Mouse (Mus musculus): ENCODE results near the gene Mast4.

The Mast4 gene

DNA sequence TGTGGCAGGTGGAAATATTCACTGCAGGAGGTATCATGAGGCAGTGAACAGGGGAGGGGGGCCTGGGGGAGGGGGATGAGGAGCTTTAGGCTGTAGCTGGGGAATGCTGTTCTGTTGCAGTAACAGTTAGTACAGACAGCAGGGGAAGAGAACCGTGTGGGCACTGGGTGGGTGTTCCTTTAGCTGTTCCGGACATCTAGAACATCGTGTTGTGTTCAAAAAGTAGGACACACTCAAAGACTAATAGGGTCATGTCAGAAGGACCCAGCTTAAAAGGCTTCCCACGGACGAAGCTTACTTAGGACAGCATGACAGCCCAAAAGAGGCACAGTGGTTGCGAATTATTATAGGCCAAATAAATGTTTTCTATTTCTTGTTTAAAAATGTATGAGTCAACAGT, 393.8 kb downstream of the Mast4 start:
- DNase-seq (ENCODE audit: extremely low spot score, low read depth, low spot score) = no peak

DNA sequence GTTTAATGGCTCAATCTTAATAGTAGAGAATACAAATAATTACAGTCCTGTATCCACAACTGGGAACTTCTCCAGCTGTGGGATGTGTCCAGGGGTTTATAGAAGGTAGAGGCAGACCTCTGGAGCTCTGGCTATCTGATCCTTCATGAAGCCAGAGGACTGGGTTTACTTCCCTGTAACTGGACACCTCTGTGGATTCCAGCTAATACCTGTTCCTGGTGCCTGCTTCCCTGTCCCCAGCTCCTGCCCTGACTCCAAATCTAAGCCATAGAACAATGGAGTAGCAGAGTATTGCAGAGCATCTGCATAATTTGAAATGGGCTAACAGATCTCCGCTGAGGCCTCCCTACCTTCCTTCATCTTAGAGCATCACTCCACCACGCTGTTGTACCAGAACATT, 398.1 kb downstream of the Mast4 start:
- DNase-seq (ENCODE audit: extremely low spot score, low read depth, low spot score) = no peak

DNA sequence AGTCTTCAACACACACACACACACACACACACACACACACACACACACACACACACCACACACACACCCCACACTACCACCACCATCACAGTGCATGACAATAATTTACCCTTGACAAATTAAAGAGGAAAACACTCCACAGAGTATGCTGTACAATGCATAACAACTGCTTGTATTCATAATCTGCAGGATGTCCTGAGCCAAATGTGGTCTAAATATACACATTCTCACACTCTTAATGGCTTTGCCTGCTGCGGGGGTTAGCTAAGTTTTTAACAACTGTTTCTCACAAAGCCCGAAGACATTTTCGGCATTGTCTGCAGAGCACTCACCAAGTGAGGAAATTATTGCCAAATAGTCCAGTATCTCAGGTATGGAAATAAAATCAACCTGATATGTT, 398.5 kb downstream of the Mast4 start:
- no peak for DNase-seq (ENCODE audit: extremely low spot score, low read depth, low spot score)

DNA sequence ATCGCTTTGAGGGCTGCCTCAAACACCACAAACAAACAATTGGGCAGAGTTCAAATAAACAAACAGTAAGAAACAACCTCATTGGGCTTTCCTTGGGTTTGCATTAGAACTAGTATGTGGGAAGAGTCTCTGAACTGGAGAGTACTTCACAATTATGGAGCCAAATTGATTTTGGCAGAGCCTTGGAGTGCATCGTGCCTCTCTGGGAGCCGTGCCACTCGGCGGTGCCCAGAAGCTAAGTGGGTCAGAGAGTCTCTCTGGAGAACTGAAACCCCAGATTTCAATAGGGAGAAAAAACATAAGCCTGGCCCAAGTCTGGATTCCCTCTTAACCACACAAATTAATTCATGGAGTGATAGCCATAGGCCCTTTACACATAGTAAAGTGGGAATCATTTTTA, 400.6 kb downstream of the Mast4 start:
- no peak for DNase-seq (ENCODE audit: extremely low spot score, low read depth, low spot score)

DNA sequence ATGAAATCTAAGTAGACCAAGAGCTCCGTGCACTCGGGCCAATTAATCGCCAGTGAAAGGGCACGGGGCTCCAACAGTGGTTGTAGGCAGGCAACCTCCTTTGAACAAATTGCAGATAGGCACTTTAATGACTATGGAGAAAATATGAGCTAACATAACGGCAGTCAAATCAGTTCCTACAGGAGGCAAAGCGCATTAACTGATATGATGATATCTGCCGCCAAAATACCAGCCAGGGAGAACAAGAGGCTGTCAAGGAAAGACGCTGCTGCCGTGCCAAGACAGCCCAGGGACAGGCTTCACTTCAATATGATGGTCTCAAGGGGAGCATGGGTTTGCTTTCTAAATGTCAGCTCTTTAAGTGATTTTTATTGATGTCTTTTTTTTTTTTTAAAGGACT, 401.9 kb downstream of the Mast4 start:
- DNase-seq (ENCODE audit: extremely low spot score, low read depth, low spot score) = no peak

DNA sequence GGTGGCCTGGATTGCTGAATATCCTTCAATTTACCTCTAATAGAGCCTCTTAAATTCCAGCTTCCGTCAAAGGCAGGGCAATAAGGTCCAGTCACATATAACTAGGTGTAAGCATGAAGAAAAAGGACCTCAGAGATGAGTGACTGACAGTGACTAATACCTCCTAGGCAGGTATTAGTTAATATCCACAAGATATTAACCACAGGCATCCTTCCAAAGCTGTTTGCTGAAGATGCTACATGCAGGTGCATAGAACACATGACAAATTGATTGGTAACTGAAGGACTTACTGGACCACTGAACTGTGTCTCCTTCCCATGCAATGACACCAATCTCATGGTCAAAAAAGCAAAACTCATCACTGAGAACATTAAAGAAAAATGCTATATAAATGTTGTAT, 402.3 kb downstream of the Mast4 start:
- no peak for DNase-seq (ENCODE audit: extremely low spot score, low read depth, low spot score)

DNA sequence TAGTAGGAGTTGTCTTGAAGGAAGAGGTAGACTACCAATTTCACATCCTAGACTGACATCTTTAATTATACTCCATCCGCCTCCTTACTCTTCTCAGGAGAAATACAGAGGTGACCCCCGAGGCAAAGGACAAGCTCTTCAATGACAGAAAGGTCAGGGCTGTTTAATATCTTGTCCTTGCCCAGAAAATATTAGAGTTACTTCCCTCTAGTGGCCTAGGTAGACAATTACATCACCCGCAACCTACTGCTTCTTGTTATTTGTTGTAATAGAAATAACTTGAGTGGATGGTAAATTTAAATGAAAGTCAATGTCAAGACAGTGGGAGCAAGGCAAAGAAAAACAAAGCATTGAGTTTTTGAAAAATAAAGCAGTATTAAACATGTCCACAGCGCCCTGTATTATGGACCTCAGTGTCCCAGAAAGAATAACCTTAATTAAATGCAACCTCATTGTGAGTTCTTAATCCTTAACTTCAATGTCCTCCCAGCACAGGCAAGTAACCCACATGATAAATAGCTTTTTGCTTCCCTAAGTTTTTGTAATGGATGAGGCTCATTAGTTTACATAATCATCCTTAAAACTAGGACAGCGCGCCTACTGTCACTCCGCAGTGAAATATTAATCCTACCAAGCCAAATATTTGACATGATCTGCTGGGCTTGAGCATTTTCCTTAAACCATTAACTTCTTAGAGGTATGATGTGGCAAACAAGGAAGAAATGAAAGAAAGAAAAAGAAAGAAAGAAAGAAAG, 408.3 kb downstream of the Mast4 start:
- no peak for DNase-seq (ENCODE audit: extremely low spot score, low read depth, low spot score)

DNA sequence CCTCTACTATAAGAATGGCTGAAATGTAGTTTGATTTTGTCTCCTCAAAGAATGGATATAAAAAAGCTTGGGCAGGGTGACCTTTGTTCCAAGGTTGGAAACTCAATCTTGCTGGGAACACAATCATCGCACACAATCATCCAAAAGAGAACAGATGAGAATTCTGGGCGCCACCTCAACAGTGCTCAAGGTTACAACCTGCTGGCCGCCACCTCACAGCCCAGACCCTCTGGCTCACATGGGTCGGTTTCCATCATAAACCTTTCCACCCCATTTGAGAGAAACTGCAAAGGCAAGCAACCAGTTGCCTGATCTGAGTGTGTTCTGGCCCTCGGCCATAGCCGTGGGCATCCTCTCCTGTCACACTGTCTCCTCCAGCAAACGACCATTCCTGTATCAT, 414.6 kb downstream of the Mast4 start:
- DNase-seq (ENCODE audit: extremely low spot score, low read depth, low spot score) = no peak

DNA sequence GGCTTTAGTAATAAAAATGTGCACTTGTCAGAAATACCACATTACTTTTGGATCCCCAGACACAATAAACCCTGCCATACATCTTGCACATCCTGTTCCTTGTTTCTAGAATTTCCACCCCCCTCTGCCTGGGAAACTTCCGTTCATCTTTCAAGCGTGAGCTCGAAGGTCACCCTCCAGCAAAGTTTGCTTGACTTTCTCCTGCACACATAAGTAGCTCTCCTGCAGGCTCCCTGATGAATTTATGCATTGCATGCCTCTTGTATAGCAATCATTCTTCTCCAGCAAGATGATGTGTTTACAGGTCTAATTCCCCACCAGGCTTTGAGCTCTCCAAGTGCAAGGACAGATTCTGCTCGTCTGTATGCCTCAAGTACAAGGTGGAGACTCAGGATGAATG, 415.7 kb downstream of the Mast4 start:
- DNase-seq (ENCODE audit: extremely low spot score, low read depth, low spot score) = no peak

DNA sequence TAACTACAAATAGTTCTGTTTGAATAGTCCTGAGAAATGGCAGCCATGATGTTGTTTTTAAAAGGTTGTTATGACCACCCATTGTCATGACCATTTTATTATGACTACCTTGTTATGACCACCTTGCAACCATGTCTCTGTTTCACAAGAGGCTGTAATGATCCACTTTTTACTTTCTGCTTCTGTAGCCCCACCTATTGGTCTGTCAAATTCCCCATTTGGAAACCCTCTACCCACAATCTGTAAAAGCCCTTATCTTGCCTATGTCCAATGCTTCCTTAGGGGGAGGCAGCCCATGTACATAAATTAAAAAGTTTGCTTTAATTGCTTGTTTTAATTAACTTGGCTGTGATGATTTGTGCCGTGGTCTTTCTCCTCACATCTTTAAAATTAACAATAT, 419.0 kb downstream of the Mast4 start:
- DNase-seq (ENCODE audit: extremely low spot score, low read depth, low spot score) = no peak

DNA sequence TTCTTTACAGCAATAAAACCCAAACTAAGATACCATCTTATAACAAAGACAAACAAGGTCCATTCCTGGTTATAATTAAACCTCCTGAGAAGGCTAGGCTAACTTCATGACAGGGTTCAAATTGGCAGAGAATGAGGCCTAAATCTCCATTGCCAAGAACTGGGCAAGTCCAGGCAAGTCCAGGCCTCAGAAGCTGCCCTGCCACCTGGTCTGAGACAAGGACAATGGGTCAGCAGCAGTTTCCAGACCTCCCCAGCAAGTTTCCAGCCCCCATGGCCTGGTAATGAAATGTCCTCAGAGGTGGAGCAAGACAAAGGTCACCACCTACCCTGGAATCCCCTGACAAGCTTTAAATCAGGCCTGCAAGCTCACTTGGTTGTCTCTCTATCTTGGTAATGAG, 419.5 kb downstream of the Mast4 start:
- DNase-seq (ENCODE audit: extremely low spot score, low read depth, low spot score) = no peak

DNA sequence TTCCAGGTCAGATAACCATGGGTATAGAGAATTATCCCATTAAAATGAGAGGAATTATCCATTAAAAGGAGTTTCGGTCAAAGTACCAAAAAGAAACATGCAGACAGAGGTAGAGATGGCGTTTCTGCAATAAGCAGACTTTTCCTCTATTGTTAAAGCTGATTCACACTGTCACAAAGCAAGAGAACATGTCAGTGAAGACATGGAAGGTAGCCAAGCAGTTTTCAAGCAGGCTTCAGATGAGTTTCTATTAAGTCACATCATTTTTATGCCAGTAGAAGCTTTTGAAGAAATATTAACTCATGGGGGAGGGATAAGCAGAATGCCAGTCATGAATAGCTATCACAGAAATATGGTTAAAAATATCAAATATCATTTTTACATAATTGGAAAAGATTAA, 420.4 kb downstream of the Mast4 start:
- no peak for DNase-seq (ENCODE audit: extremely low spot score, low read depth, low spot score)

DNA sequence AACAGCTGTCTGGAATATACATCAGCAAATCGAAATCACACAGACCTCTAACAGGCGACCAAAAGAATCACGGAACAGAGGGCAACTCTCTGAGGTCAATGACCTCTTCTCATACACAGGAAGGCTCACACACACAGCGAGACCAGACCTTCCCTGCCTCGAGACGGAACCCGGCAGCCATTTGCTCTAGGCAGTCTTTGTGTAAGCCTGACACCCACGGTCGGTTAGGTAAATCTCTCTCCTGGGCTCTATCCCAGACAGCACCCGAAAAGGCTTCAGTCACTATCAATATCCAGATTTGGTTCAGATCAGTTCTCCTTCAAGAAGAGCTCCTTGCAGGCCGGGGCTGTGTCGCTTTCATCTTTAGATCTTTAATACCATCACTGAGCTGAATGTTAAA, 421.4 kb downstream of the Mast4 start:
- DNase-seq (ENCODE audit: extremely low spot score, low read depth, low spot score) = no peak

DNA sequence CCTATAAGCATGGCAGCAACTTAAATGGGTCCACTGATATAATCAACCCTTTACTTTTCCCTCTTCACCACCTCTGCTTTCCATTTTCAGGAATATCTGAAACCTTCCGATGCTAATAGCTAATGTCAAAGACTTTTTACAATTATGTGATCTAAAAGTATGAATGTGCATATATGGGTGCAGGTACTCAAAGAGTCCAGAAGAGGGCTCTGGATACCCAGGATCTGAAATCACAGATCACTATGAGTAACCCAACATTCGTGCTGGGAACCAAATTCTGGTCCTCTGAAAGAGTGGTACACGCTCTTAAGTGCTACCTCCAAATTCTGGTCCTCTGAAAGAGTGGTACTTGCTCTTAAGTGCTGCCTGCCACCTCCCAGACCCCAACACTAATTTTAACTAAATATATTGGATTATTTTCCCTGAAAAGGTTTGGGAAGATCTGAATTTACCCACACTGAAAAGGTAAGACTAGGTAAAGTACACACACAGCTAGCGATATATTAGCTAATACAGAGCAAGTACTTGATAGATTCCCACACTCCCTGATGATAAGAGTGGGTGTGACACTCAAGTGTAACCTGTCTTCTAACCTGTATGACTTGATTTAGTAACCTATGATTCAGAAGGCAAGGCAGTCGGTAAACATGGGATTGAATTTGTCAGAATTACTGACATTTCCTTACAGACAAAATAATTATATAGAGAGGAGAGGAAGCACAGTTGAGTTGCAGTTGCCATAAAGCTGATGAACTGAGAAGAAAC, 424.5 kb downstream of the Mast4 start:
- DNase-seq (ENCODE audit: extremely low spot score, low read depth, low spot score) = no peak

DNA sequence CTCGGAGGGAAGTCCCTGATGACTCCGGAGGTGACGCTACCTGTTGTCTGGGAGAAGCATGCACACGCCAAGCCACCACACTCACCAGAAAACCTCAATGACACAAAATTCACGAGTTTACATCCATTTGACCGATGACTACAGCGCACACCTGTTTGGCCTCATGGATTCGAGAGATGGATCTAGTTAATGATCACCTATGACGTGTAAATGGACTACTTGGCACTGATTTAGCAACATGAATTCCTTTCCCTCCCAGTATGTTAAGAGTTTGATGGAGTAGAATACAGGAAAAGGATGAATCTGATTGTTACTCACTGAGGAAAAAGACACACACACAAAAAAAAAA, 427.7 kb downstream of the Mast4 start:
- peak; percentile 20 for DNase-seq (ENCODE audit: extremely low spot score, low read depth, low spot score)

DNA sequence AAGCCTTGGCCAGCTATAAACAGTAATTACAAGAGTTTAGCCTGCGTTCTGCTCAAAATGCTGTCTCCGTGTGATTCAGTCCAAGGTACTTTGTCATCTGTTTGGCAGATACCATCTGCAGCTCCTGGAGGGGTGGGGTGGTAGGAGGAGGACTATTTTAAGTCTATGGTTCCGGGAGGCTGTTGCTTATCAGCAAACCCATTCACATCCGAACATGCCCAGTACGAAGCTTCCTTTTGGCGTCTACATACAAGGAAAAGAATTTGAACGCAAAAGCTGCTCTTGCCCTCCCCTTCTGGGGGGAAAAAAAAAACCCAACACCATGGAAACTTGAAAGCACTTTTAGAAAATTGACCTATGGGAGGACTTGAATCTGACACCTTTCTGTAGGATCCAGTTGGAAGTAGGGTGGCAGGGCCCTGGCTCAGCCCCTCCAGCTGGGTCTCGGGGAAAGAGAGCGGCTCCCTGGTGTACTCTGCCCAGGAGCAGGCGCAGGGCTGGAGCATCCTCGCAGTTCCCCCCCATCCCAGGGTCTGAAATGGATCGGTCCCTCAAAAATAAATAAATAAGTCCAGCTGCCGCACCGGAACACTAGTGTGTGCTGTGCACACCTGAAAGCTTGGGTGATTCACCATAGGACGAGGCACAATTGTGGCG, 428.2 kb downstream of the Mast4 start:
- DNase-seq (ENCODE audit: extremely low spot score, low read depth, low spot score) = peak; percentile 83

DNA sequence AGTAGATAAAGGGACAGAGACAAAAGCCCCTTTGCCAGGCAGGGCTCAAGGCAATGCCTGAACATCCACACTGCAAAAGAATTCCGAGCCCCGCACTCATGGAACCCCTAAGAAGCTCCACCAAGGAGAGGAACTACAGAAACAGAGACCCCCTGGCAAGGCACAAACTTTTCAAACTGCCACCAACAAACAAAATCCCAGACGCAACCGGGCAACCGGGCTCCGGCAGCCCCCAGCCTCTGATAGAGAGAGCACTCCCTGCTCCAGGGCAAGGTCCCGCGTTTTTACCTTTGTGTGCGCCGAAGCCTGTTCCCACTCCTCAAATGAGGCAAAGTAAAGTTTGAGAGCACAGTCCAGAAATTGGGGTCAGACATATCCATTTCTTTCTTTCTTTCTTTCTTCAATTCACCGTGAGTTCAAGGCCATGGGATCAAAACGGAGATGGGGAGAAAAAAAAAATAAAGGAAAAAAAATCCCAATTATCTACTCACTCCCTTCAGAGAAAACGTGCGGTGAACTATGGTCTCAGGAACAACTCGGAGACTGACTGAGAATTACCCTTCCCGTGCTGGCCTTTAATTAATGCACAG, 428.8 kb downstream of the Mast4 start:
- no peak for DNase-seq (ENCODE audit: extremely low spot score, low read depth, low spot score)

DNA sequence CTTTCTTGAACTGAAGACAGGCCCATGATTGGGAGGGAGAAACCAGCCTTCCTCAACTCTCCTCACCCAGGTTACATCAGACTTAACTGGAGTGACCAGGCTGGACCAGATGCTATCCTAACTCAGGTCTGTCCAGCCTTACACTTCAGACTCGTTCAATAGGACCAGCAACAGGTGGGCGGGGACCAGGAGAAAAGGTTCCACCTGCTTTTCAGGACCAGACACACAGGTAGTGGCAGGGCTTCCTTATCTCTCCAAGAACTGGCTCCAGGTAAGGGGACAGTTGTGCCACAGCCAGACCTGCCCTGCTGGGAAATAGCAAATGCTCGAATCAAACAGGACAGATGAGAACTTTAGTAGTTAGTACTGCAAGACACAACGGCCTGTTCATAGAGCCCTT, 430.6 kb downstream of the Mast4 start:
- DNase-seq (ENCODE audit: extremely low spot score, low read depth, low spot score) = no peak

DNA sequence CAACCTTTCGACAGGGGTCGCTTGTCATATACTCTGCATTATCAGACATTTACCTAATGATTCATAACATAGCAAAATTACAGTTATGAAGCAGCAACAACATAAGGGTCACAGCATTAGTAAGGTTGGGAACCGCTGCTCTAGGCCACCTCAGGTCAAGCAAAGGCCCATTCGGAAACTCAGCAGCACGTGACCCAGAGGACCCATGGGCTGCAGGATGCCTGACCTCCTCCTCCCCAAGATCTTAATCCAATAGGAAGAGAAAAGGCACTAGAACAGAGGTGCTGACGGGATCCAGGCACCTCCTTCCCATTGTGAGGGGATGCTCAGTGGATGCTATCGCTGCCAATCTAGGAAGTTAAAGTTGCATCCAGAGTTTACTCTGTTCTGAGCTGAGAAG, 432.2 kb downstream of the Mast4 start:
- DNase-seq (ENCODE audit: extremely low spot score, low read depth, low spot score) = no peak

DNA sequence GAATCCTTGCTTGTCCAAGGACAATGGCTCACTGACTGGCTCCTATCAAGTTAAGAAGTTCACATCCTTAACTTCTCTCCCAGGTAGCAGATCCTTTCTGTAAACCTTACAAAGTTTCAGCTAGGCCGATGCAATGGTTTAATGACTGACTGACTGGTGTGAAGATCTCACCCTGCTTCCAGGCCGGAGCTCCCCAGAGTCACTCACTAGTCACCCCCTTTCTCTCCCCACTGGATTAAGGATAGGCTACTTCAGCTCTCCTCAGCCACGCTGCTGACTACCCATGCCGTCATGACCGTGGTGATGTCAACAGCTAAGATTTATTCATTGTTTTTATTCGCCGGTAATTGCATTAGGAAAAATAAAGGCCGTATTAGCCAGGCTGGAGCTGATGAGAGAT, 433.8 kb downstream of the Mast4 start:
- DNase-seq (ENCODE audit: extremely low spot score, low read depth, low spot score) = no peak

DNA sequence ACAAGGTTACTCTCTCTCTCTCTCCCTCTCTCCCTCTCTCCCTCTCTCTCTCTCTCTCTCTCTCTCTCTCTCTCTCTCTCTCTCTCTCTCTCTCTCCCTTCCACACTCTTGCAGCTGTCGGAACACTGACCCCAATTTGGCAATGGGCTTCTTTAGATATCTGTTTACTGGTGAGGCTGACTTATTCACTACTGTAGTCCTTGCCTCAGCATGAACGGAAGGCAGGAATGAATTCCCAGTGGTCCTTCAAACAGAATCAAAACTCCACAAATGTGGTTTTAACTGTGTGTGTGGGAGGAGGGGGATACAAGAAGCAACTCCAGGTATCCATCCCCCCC, 434.2 kb downstream of the Mast4 start:
- no peak for DNase-seq (ENCODE audit: extremely low spot score, low read depth, low spot score)
